Mouse (Mus musculus) C2C12 (cell line): ENCODE measurements around the gene Cbfb. TPM values are rescaled to one million over a fixed set of nuclear protein-coding genes. Genes with fewer than 3 reads are reported as not detected.

Experiments used
- H3K27me3 ChIP-seq: one replicate; pipeline ENCODE4 v1.6.1; 2011; ENCODE audit not compliant: control insufficient read depth, insufficient read depth, insufficient read length
- H3K36me3 ChIP-seq: one replicate; pipeline ENCODE4 v1.6.1; 2011; ENCODE audit not compliant: control insufficient read depth, insufficient read depth
- H3K4me3 ChIP-seq: one replicate; pipeline ENCODE4 v1.5.1; 2011; ENCODE audit warnings: mild to moderate bottlenecking, control low read depth; ENCODE audit not compliant: poor library complexity, insufficient read depth, severe bottlenecking
- H3K79me2 ChIP-seq: one replicate; pipeline ENCODE4 v1.6.1; 2011; ENCODE audit not compliant: control insufficient read depth, insufficient read depth
- H3K79me3 ChIP-seq: one replicate; pipeline ENCODE4 v1.6.1; 2011; ENCODE audit warnings: low read depth, control low read depth
- H3ac ChIP-seq: one replicate; pipeline ENCODE3; 2011; ENCODE audit warnings: low read depth; ENCODE audit not compliant: control insufficient read depth, insufficient read length
- CEBPB ChIP-seq: IDR thresholded peaks from one replicate; pipeline ENCODE4 v1.6.1; 2011; ENCODE audit warnings: low read depth, mild to moderate bottlenecking, control low read depth, moderate library complexity
- CTCF ChIP-seq: IDR thresholded peaks from one replicate; pipeline ENCODE4 v1.5.1; 2011; ENCODE audit not compliant: control insufficient read depth, insufficient read depth, insufficient read length
- FOSL1 ChIP-seq: IDR thresholded peaks from one replicate; pipeline ENCODE4 v1.8.0; 2011; ENCODE audit warnings: mild to moderate bottlenecking, low read length; ENCODE audit not compliant: poor library complexity, insufficient read depth, severe bottlenecking
- MAX ChIP-seq: IDR thresholded peaks from one replicate; pipeline ENCODE4 v1.6.1; 2011; ENCODE audit warnings: mild to moderate bottlenecking, control low read depth
- MYOD1 ChIP-seq: IDR thresholded peaks from one replicate; pipeline ENCODE4 v1.6.1; 2011; ENCODE audit warnings: low read depth; ENCODE audit not compliant: control insufficient read depth, insufficient read length
- MYOG ChIP-seq: IDR thresholded peaks from one replicate; pipeline ENCODE4 v1.6.1; 2011; ENCODE audit not compliant: control insufficient read depth, insufficient read length; ENCODE audit errors: extremely low read depth
- USF1 ChIP-seq: IDR thresholded peaks from one replicate; pipeline ENCODE4 v1.6.1; 2011; ENCODE audit warnings: low read depth, mild to moderate bottlenecking, control low read depth, moderate library complexity
- polyA plus RNA-seq: library from polyadenylated mRNA; unstranded; fragments of >200 nt; fragmentation: generic; extraction: Trizol; gene quantifications from one replicate; pipeline ENCODE4 v1.2.1, GENCODE M21; 2012; ENCODE audit warnings: missing spikeins

Gene Cbfb
- polyA plus RNA-seq, 1 experiment = 39.9 TPM

DNA sequence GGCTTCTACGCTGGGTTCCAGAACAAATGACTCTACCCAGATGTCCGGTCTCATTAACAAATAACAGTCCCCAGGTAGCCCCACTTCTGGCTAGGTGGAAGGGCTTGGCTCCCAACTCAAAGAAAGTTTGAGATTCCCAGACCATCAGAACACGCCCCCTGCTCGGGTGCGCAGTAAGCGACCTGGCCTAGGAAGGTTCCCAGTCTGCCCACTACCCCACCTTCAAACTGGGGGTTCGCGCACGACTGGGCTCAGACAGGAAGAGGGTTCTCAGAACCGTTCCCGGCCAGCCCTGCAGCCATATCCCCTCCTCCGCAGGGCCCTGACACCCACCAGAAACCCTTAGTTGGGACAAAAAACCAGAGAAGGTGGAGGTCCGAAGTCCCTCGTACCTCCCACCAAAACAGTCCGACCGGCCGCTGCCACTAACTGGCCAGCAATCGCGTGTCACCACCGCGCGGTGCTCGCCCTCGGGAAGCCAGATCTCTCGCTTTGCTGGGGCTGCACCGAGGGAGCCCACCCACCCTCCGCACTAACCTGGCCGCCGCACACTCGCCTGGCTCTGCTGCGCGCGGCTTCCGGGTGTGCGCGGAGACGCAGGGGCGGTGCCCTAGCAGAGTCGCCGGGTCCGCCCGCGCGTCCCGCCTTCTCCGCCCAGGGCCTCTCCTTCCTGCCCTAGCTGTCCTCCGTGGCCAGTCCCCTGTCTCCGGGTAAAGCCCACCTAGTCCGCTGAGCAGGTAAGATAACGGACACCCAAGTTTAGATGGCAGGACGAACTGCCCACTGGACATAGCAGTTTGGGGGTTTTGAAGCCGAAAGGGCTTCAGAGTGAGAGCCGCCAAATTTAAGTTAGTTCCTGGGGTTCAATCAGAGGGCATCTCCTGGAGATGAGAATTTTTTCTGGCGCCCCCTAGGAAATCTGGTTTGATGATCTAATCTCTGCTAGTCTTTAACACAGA, 93.8 kb downstream of the Cbfb start, which contains the start of the genes Tradd and Fbxl8:
Gene Tradd (minus strand): TSS at position 586 of the 959 bp plus-strand sequence.
Gene Fbxl8 (plus strand): TSS at position 625 of the 959 bp plus-strand sequence.
- Histone ChIP-seq H3K4me3 (peak within 1 kb of the TSS; percentile 71), H3K79me2 (peaks cover 16% of the 10 kb centered on the region), H3K27me3 (no peaks in the 10 kb centered on the region), H3K36me3 (peaks cover 10% of the 10 kb centered on the region), H3ac (peak within 1 kb of the TSS; percentile 91), H3K79me3 (peaks cover 3% of the 10 kb centered on the region)
- no peak for TF ChIP-seq MAX
- no peak for TF ChIP-seq USF1
- no peak for TF ChIP-seq MYOD1
- no peak for TF ChIP-seq CEBPB
- no peak for TF ChIP-seq CTCF
- TF ChIP-seq MYOG = no peak
- TF ChIP-seq FOSL1 = no peak

DNA sequence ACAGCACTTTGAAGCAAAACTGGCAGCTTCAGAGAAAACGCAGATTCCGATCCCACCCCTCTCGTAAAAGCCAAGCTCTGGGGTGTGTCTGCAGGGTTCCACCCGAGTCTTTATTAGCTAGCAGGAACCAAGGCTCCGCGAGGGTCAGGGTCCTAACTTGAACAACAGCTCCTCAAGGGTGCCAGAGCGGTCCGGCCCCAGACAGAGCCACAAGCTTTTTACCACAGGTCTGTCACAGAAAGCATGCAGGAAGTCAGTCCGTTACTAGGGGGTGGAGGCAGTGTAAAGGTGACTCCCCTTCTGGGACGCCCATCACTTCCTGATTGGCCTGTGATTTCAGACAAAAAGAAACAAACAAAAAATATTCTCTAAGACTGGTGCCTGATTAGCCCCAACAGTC, 94.7 kb downstream of the Cbfb start:
- Histone ChIP-seq H3K4me3 (peak overlapping the region; percentile 71), H3K79me3 (peaks cover 3% of the 10 kb centered on the region), H3K27me3 (no peaks in the 10 kb centered on the region), H3K36me3 (peaks cover 6% of the 10 kb centered on the region), H3K79me2 (peaks cover 16% of the 10 kb centered on the region), H3ac (peak overlapping the region; percentile 91)
- no peak for TF ChIP-seq CEBPB
- no peak for TF ChIP-seq MAX
- TF ChIP-seq MYOG = no peak
- TF ChIP-seq USF1 = no peak
- TF ChIP-seq MYOD1 = no peak
- no peak for TF ChIP-seq FOSL1
- TF ChIP-seq CTCF = no peak

DNA sequence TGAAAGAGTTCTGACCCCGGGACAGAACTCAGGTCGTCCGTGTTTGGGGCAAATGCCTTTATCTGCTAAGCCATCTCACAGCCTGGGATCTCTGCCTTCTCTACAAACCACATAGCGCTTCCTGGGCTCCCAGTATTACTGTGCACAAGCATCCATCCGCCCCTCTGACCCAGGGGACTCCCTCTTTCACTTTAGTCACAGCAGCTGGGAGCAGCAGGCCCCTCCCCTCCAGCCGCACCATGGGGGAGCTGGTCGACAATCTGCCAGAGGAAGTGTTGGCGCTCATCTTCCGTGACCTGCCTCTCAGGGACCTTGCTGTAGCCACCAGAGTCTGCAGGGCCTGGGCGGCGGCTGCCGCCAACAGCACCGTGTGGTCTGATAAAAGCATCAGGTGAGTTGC, 96.3 kb downstream of the Cbfb start:
- no peak overlapping the region for H3K4me3 ChIP-seq
- H3K36me3 ChIP-seq = peaks cover 3% of the 10 kb centered on the region
- no peak overlapping the region for H3ac ChIP-seq
- H3K79me3 ChIP-seq = peaks cover 3% of the 10 kb centered on the region
- H3K27me3 ChIP-seq = no peaks in the 10 kb centered on the region
- TF ChIP-seq CTCF = no peak
- TF ChIP-seq MAX = no peak
- H3K79me2 ChIP-seq = peaks cover 16% of the 10 kb centered on the region

Other genes with a start within 250 kb of the Cbfb start
- gene Ces2e, start 244.4 kb upstream of the Cbfb start, polyA plus RNA-seq = 0.08 TPM
- gene Ces2f, start 223.3 kb upstream of the Cbfb start, polyA plus RNA-seq = 0.01 TPM
- 0.08 TPM for gene Ces2g, start 209.0 kb upstream of the Cbfb start, polyA plus RNA-seq
- gene Ces2h, start 169.8 kb upstream of the Cbfb start, polyA plus RNA-seq = not detected
- not detected for gene Ces3a, start 122.1 kb upstream of the Cbfb start, polyA plus RNA-seq
- not detected for gene Ces3b, start 86.9 kb upstream of the Cbfb start, polyA plus RNA-seq
- not detected for gene Ces4a, start 38.9 kb upstream of the Cbfb start, polyA plus RNA-seq
- 11.4 TPM for gene D230025D16Rik, start 54.5 kb downstream of the Cbfb start, polyA plus RNA-seq
- gene B3gnt9, start 84.5 kb downstream of the Cbfb start, polyA plus RNA-seq = 7.6 TPM
- gene Tradd, start 93.9 kb downstream of the Cbfb start, polyA plus RNA-seq = 27.3 TPM
- 7.6 TPM for gene Fbxl8, start 94.0 kb downstream of the Cbfb start, polyA plus RNA-seq
- 3.4 TPM for gene Hsf4, start 99.1 kb downstream of the Cbfb start, polyA plus RNA-seq
- gene Nol3, start 105.5 kb downstream of the Cbfb start, polyA plus RNA-seq = 9.8 TPM
- gene 4931428F04Rik, start 119.2 kb downstream of the Cbfb start, polyA plus RNA-seq = 6.0 TPM
- gene Exoc3l, start 125.4 kb downstream of the Cbfb start, polyA plus RNA-seq = 0.97 TPM
- 59.5 TPM for gene E2f4, start 127.0 kb downstream of the Cbfb start, polyA plus RNA-seq
- 0.50 TPM for gene Elmo3, start 134.9 kb downstream of the Cbfb start, polyA plus RNA-seq
- 0.69 TPM for gene Lrrc29, start 155.6 kb downstream of the Cbfb start, polyA plus RNA-seq
- gene Tmem208, start 155.7 kb downstream of the Cbfb start, polyA plus RNA-seq = 122 TPM
- 30.7 TPM for gene Fhod1, start 177.3 kb downstream of the Cbfb start, polyA plus RNA-seq
- gene Slc9a5, start 178.2 kb downstream of the Cbfb start, polyA plus RNA-seq = 6.6 TPM
- 2.0 TPM for gene Plekhg4, start 202.6 kb downstream of the Cbfb start, polyA plus RNA-seq
- gene Kctd19, start 242.8 kb downstream of the Cbfb start, polyA plus RNA-seq = 0.01 TPM
- not detected for gene Lrrc36, start 242.9 kb downstream of the Cbfb start, polyA plus RNA-seq